Comparison of ENCODE assay signal across 28 mouse cellular contexts in genomic region chr17:30837031-30837430, GRCm38 (mm10).
"Had no signal": no experiment of that assay in that cellular context is flagged by ENCODE, and none has a peak within 500 bp of the region (broad histone marks: within the 10 kb centered on the region; RNA-seq: fewer than 3 reads in every experiment).

No protein-coding gene starts in this region.

- H3K4me3 ChIP-seq: embryonic facial prominence, embryonic 10.5 days; embryonic facial prominence, embryonic 12.5 days; embryonic facial prominence, embryonic 13.5 days; embryonic facial prominence, embryonic 15.5 days; erythroblast, embryonic 14.5 days; forebrain, embryonic 10.5 days; forebrain, embryonic 12.5 days; forebrain, embryonic 13.5 days; forebrain, embryonic 15.5 days; gastrocnemius, adult 2 months; heart, adult 2 months had no signal

- H3K36me3 ChIP-seq: embryonic facial prominence, embryonic 10.5 days; embryonic facial prominence, embryonic 12.5 days; embryonic facial prominence, embryonic 13.5 days; embryonic facial prominence, embryonic 15.5 days; forebrain, embryonic 10.5 days; forebrain, embryonic 12.5 days; forebrain, embryonic 15.5 days had no signal

- H3K4me1 ChIP-seq: embryonic facial prominence, embryonic 12.5 days; embryonic facial prominence, embryonic 13.5 days; embryonic facial prominence, embryonic 15.5 days had no signal

- H3K4me2 ChIP-seq: embryonic facial prominence, embryonic 12.5 days; embryonic facial prominence, embryonic 13.5 days; embryonic facial prominence, embryonic 15.5 days; forebrain, embryonic 12.5 days; forebrain, embryonic 13.5 days; forebrain, embryonic 15.5 days had no signal

- H3K9me3 ChIP-seq: embryonic facial prominence, embryonic 10.5 days; embryonic facial prominence, embryonic 12.5 days; embryonic facial prominence, embryonic 13.5 days; embryonic facial prominence, embryonic 15.5 days; forebrain, embryonic 10.5 days; forebrain, embryonic 12.5 days; forebrain, embryonic 13.5 days; forebrain, embryonic 15.5 days had no signal

- H3K27ac ChIP-seq: embryonic facial prominence, embryonic 10.5 days; embryonic facial prominence, embryonic 12.5 days; embryonic facial prominence, embryonic 13.5 days; embryonic facial prominence, embryonic 15.5 days; forebrain, embryonic 10.5 days; forebrain, embryonic 12.5 days; forebrain, embryonic 13.5 days; forebrain, embryonic 15.5 days; gastrocnemius, adult 2 months; heart, adult 2 months had no signal

- DNase-seq: cerebellum, adult 8-10 months; cerebellum, adult 9-10 months; cerebellum, adult 9-11 months; cerebellum, postnatal 10 days; cerebellum, postnatal 14 days; cerebellum, postnatal 25 days; cerebellum, postnatal 36 days; embryo, embryonic 11 days; forebrain, postnatal 0 days; gastrocnemius, adult 2 months; gastrocnemius, postnatal 10 days; gastrocnemius, postnatal 14 days; gastrocnemius, postnatal 25 days; gastrocnemius, postnatal 36 days; heart, adult 11 months; heart, adult 18-20 months; heart, adult 2 months had no signal

- ATAC-seq: forebrain, embryonic 13.5 days; forebrain, embryonic 14.5 days; forebrain, embryonic 15.5 days; forebrain, embryonic 16.5 days; forebrain, postnatal 0 days had no signal

- H3K27me3 ChIP-seq: embryonic facial prominence, embryonic 12.5 days; embryonic facial prominence, embryonic 13.5 days; embryonic facial prominence, embryonic 15.5 days; forebrain, embryonic 12.5 days; forebrain, embryonic 13.5 days; forebrain, embryonic 15.5 days had no signal

- H3K9ac ChIP-seq: embryonic facial prominence, embryonic 12.5 days; embryonic facial prominence, embryonic 13.5 days; embryonic facial prominence, embryonic 15.5 days; forebrain, embryonic 12.5 days; forebrain, embryonic 13.5 days; forebrain, embryonic 15.5 days; forebrain, postnatal 0 days had no signal
